Mouse (Mus musculus) gastrocnemius, adult 8-10 months (tissue): ENCODE measurements around the gene Rap1a. TPM values are rescaled to one million over a fixed set of nuclear protein-coding genes. Genes with fewer than 3 reads are reported as not detected.
"Not testable (repeated sequence)": the region's sequence is repeated elsewhere in the genome, so short reads cannot be mapped to it uniquely, and the experiment has no call there.

Source experiments
- DNase-seq, 2 experiments: peaks; one replicate each; pipeline ENCODE4 v3.0.0; 2022; ENCODE audit warnings: low spot score in 2 of 2
- total RNA-seq, 4 experiments: library from RNA; stranded (reverse); gene quantifications; 2 replicates each; pipeline ENCODE4 v1.2.4; 2022

The Rap1a gene
- total RNA-seq, 4 experiments from 2014 or later: 86.6 to 93.8 (median 92.1) TPM

DNA sequence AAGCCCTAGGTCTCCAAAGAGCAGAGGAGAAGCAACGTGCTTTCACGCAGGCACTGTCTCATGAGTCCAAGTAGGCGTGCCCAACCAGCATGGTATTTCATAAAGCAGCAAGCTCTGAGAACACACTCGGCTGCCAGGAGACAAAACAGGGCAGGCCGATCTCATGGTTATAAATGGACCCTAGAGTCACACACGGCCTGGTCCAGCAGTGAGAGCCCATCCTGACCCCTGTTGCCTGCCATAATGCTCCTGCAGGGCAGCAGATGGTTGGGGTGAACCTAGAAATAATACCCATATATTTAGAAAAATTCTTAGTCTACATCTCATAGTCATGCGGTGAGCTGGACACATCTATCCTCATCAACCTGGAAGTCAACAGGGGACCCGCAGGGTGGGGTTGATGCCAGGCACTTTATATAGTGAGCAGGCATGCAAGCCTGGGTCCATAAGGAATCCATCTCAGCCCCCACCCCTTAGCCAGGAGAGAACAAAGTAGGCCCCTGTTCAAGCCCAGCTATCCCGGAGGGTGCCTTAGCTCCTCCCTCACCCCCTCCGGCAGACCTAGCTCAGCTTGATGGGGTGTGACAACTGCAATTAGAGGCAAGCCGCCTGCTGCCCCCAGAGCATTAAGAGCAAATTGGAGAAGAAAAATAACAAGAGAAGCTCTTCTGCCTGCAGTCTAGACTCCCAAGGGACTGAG lies 83.1 kb downstream of the Rap1a start:
- DNase-seq: peak; percentile 49 to 65

DNA sequence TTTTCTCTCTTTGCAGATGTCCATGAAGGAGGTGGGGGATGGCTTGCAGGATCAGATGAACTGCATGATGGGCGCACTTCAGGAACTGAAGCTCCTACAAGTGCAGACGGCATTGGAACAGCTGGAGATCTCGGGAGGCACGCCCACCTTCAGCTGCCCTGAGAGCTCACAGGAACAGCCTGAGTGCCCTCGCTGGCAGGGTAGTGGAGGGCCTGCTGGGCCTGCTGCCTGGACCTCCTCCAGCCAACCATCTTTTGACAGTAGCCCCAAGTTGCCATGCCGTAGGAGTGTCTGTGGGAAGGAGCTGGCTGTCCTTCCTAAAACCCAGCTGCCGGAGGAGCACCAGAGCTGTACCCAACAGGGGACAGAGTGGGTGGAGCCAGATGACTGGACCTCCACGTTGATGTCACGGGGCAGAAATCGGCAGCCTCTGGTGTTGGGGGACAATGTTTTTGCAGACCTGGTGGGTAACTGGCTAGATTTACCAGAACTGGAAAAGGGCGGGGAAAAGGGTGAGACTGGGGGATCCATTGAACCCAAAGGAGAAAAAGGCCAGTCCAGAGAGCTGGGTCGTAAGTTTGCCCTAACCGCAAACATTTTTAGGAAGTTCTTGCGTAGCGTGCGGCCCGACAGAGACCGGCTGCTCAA lies 84.7 kb downstream of the Rap1a start:
- no peak for DNase-seq

DNA sequence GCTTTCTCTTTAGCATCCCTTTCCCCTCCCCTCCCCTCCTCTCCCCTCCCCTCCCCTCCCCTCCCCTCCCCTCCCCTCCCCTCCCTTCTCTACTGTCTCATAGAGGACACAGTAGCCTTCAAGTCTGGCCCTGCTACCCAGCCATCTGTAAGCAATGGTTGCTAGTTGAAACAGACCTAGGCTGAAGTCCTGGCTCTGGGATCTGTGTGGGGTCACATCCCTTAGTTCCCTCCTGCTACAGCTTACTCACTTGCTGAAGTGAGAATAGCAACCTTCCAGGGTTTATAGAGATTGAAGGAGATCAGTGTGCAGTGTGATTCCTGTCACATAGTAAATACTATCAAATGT lies 86.3 kb downstream of the Rap1a start:
- no peak for DNase-seq

GRCm38 (mm10) chr3:105714091-105714819 lies 86.9 kb downstream of the Rap1a start:
- peak; percentile 52 to 63 for DNase-seq

- DNase-seq: no peak
Observed at GRCm38 (mm10) chr3:105712827-105713226, 88.3 kb downstream of the Rap1a start.

DNA sequence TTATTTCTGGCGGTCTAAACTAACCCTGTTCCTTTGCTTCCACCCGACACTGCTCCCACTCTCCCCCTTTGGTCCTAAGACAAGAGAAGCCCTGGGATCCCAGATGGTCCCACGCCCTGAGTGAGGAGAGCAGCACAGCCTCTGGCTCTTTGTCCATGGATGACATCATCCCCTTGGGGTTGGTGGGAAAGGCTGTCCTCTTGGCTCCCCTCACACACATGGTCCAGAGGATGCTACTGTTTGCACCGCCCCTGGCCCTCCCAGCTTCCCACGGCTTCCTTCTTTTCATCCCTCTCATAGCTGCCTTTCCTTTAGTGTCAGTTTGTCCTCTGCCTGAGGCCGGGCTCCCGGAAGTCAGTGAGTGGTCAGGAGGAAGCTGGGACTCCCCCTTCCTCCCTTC lies 89.4 kb downstream of the Rap1a start:
- DNase-seq: peak; percentile 54 to 72

DNA sequence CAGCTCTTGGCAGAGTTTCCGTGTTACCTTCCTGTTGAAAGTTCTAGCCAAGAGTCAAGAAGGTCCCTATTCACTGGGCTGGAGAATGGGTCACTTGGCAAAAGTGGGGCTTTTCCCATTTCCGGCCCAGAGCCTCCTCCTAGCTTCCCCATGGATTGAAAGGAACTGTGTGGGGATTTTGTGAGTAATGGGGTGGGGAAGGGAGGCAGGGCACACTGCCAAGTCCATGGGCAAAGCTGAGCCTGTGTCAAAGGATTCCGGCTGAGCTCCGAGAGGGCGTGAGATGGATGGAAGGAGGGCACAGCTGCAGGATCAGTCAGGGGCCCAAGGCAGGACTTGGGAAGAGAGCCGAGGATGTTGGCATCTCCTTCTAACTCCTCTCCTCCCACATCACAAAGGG lies 90.9 kb downstream of the Rap1a start:
- DNase-seq: no peak

GRCm38 (mm10) chr3:105707590-105707989 lies 93.5 kb downstream of the Rap1a start:
- DNase-seq: no peak

DNA sequence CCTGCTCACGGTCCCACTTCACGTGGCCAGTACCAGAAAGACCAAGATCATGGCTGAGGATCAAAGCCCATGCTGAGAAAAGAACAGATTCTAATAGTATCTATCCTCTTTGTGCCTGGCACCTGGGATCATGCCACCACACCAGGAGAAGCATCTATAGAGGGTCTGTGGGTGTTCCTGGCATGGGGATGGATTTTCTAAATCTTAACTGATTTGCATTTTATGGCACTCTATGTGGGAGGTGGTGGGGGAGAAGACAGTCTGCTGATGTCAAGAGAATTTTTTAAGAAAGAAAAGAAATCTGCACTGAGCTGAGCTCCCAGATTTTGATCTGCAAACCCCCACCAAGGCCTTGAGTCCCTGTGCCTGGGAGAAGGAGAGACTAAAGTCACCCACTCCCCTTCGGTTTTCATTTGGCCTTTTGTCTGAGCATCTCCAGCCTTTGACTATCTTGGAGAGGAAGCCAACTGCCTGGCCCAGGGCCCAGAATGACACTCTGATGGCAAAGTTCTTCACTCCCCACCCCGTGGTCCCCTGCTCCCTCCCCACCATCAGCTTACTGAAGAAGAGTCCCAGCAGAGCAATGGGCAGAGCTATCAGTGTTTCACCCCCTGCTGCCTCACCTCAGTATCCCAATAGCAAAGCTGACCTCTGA lies 94.6 kb downstream of the Rap1a start:
- no peak for DNase-seq

DNA sequence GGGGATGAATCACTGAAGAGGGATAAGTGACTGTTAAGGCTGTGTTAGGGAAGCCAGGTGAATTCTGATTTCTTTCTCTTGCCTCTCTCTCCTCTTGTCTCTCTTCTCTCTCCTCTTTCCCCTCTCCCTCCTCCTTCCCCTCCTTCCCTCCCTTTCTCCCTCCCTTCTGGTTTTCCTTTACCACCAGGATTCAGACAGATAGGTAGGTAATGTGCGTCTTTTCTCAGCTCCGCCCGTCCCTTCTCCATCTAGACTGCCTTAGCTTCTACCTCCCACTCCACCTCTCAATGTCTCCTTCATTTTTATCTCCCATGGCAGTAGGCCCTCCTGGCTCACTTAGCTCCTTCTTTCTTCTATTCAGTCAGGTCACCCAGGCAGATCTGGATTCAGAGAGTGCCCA lies 95.6 kb downstream of the Rap1a start:
- DNase-seq: no peak

- DNase-seq: peak; percentile 36 to 69
Observed at GRCm38 (mm10) chr3:105705061-105705549, 96.0 kb downstream of the Rap1a start.

GRCm38 (mm10) chr3:105704031-105705008 lies 96.8 kb downstream of the Rap1a start, which contains the start of gene Inka2:
Gene Inka2 (plus strand): TSS chr3:105704599.
- peak; percentile 61 to 72 for DNase-seq

DNA sequence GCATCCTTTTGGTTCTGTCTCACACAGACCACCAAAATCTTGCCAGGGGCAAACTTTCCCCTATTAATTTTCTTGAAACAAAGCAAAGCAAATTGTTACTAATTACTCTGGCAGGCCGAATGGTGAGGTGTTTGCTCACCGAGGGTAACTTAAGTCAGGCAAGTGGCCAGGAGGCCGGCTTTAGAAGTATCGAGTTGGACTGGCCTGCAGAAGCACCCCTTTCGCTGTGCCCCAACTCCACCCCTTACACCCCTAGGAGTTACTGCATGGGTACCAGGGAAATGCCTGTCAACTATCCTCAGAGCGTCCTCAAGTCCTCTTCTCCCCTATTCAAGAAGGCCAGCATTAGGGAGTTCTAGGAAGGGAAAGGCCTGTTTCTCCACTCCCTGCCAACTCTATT lies 97.6 kb downstream of the Rap1a start:
- DNase-seq: no peak

DNA sequence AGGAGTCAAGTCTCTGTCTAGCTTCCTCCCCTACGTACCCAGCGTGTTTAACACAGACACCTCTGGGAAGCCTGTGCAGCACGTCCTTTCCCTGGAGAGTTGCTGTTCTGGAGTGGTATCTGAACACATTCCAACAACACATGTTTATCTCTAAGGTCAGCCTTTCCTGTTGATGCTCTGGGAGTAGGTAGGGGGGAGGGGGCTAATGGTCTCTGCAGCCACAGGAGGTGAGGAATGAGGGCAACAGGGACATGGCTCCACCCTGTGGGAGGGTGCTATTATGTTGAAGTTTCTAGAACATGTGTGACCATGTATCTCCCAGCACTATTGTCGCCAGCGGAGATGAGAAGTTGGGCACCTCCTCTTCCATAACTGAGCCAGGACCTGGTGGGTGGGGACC lies 99.7 kb downstream of the Rap1a start:
- no peak for DNase-seq

DNA sequence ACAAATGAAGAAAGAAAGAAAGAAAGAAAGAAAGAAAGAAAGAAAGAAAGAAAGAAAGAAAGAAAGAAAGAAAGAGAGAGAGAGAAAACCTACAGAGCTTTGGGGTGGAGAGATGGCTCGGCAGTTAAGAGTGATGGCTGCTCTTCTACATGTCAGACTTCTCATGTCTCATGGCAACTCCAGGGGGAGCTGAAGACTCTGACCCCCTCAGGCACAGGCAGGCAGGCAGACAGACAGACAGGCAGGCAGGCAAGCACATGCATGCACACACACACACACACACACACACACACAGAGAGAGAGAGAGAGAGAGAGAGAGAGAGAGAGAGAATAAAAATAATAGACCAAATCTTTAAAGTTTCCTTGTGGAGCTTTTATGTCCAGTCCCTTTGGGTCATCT lies 100.3 kb downstream of the Rap1a start:
- DNase-seq: not testable (repeated sequence)

DNA sequence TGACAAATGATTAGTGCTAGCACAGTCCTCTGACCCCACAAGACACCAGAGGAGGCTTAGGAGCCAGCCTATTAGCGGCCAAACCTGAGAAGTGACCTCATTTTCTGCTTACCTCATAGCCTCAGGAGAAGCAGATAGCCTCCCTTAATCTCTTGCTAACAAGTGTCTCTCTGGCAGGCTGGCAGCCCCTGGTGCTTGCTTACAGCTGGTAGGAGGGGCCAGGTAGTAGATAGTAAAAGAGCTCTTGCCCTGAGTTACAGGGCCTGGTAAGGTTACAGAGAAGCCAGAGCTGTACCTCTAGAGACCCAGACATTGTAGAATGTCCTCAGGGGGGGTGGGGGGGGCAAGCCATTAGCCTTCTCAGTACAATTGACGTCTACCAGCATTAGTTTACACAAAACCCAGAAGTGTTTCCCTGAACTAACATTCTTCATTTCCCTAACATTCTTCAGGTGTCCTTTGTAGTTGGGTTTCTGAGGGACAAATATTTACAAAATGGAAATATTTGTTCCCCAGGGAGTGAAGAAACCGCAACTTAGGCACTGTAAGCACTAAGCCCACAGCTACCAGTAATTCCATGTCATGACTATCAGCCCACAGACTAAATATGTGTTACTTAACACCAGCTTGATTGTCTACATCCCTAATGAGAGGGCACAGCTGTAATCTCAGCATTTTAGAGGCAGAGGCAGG lies 101.7 kb downstream of the Rap1a start:
- DNase-seq: no peak

DNA sequence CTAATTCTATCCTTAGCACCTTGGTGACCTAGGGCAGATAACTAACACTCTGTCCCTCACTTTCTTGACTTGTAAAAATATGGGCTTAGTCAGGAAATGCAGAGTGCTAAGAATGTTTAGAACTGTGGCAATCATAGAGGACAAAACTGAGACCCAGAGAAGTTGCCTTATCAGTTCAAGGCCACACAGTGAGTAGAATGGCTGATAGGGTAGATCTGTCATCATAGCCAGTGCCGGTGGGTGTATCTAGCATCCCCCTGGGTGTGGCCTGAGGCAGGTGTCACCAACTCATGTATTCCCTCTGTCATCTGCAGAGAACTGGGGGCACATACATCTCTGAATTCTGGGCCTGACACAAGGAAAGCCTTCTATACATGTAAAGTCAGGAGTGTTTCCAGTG lies 102.8 kb downstream of the Rap1a start:
- DNase-seq: no peak

DNA sequence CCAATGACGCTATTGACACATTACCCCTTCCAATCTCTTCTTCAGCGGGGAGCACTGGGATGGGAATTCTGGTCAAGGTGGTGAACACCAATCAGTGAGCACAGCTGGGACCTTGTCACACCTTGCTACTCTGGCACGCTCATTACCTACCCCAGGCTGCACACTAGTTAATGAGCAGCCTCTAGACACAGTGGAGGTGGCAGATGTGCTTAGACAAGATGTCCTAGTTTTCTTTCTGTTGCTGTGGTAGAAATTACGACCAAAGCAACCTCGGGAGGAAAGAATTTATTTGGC lies 104.0 kb downstream of the Rap1a start:
- no peak for DNase-seq

DNA sequence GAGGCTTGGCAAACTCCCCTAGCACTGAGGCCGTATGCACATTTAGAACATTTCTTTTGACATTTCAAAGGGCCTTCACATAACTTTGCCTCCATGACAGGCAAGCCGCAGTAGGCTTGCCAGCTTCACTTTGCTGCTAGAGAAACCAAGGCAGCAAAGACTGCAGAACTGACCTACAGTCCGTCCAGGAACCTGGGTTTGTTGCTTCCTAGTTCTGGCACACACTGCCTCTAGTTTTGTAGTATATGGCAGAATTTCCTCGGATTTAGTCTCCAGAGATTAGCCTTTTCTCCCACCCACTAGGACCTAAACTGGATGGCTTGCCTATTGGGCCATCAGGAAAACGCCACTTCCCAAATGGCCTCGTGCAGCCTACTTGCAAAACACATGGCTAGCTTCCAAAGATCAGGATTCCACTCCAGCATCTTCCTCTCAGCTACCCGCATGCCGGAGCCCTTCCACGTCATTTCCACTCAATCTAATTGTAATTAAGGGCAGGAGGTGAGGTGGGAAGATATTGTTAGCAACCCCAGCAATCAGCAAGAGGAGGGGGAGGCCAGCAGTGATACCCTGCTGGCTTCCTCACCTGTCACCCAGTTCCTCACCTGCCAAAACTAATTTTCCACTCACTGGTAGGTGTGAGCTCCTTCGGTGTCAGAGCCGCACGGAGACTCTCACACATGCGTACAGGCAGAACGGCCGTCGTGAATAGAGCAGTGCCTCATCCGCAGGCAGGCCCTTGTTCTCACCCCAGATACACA lies 104.6 kb downstream of the Rap1a start:
- no peak for DNase-seq
